In genomic region chr3:72976602-72977001, GRCm38 (mm10) we compare ENCODE assay signal across 26 mouse cellular contexts. TPM values are rescaled to one million over a fixed set of nuclear protein-coding genes. Genes with fewer than 3 reads are reported as not detected.
A peak's percentile ranks its signal among the peaks of the same experiment; 100 is the strongest.
DNase-seq lines count a peak whose midpoint lies in the region; ATAC-seq lines count a peak whose summit lies in the region.
"Had no signal": no experiment of that assay in that cellular context is flagged by ENCODE, and none has a peak within 500 bp of the region (broad histone marks: within the 10 kb centered on the region; RNA-seq: fewer than 3 reads in every experiment).

No protein-coding gene starts in this region.

- H3K36me3 ChIP-seq in midbrain, embryonic 11.5 days (ENCODE audit: control insufficient read depth, insufficient read depth, low read length): no peaks in the 10 kb centered on the region
- no peaks in the 10 kb centered on the region for H3K36me3 ChIP-seq in kidney, embryonic 15.5 days
- H3K36me3 ChIP-seq: embryonic facial prominence, embryonic 15.5 days had no signal

- H3K4me1 ChIP-seq in midbrain, embryonic 11.5 days (ENCODE audit: control insufficient read depth, insufficient read depth, low read length): no peaks in the 10 kb centered on the region
- H3K4me1 ChIP-seq in kidney, embryonic 15.5 days: no peaks in the 10 kb centered on the region
- H3K4me1 ChIP-seq: embryonic facial prominence, embryonic 15.5 days; megakaryocyte, embryonic 14.5 days had no signal

- 64% methylated on average over 3 of the region's 3 CpGs for WGBS in midbrain, embryonic 11.5 days
- WGBS in kidney, embryonic 15.5 days: 19% methylated on average over 3 of the region's 3 CpGs

- DNase-seq in embryo, embryonic 10.5 days (ENCODE audit: low spot score): peak; percentile 1
- no peak for DNase-seq in embryo, embryonic 10 days (ENCODE audit: low spot score)
- DNase-seq in urinary bladder, postnatal 14 days (ENCODE audit: low spot score): peak; percentile 3
- DNase-seq in urinary bladder, postnatal 4 days (ENCODE audit: low spot score in 2 of 2): no peak
- DNase-seq in spleen, postnatal 14 days (ENCODE audit: low spot score in 2 of 2): no peak
- no peak for DNase-seq in midbrain, embryonic 11.5 days (ENCODE audit: low spot score, missing footprints)
- DNase-seq: cerebellum, adult 8-10 months; layer of hippocampus, postnatal 36 days; liver; liver, postnatal 0 days; thymus, postnatal 36 days had no signal

- ATAC-seq in hematopoietic stem cell, adult 5-6 weeks (replicated peaks in 1 of 2; ENCODE audit: insufficient read depth in 1 of 2, low FRiP score in 2 of 2, low TSS enrichment in 1 of 2, low read depth in 1 of 2, poor library complexity in 2 of 2, severe bottlenecking in 2 of 2): peak; percentile 62 to 68
- ATAC-seq in midbrain, embryonic 11.5 days (ENCODE audit: low FRiP score): no peak
- no peak for ATAC-seq in kidney, embryonic 15.5 days (replicated peaks; ENCODE audit: low FRiP score)
- ATAC-seq: forebrain, embryonic 16.5 days; inflammation-experienced regulatory T-cells, adult 6 months; liver, postnatal 0 days had no signal

- H3K27ac ChIP-seq in midbrain, embryonic 11.5 days (ENCODE audit: low read depth, low read length): no peak overlapping the region
- no peak overlapping the region for H3K27ac ChIP-seq in kidney, embryonic 15.5 days
- H3K27ac ChIP-seq: embryonic facial prominence, embryonic 15.5 days; layer of hippocampus, adult 2 months had no signal

- H3K4me3 ChIP-seq in midbrain, embryonic 11.5 days (ENCODE audit: low read depth, low read length): no peak overlapping the region
- H3K4me3 ChIP-seq in kidney, embryonic 15.5 days (replicated peaks): no peak overlapping the region
- H3K4me3 ChIP-seq: embryonic facial prominence, embryonic 15.5 days; layer of hippocampus, adult 2 months; megakaryocyte, embryonic 14.5 days had no signal

- H3K9me3 ChIP-seq in midbrain, embryonic 11.5 days (ENCODE audit: control insufficient read depth, low read length): no peaks in the 10 kb centered on the region
- no peaks in the 10 kb centered on the region for H3K9me3 ChIP-seq in kidney, embryonic 15.5 days (replicated peaks)
- H3K9me3 ChIP-seq: embryonic facial prominence, embryonic 15.5 days; megakaryocyte, embryonic 14.5 days had no signal

- H3K4me2 ChIP-seq in midbrain, embryonic 11.5 days: no peak overlapping the region
- no peak overlapping the region for H3K4me2 ChIP-seq in kidney, embryonic 15.5 days
- H3K4me2 ChIP-seq: embryonic facial prominence, embryonic 15.5 days had no signal

- no peak overlapping the region for H3K9ac ChIP-seq in midbrain, embryonic 11.5 days (ENCODE audit: low read length)
- no peak overlapping the region for H3K9ac ChIP-seq in kidney, embryonic 15.5 days
- H3K9ac ChIP-seq: embryonic facial prominence, embryonic 15.5 days; liver, postnatal 0 days had no signal

- H3K27me3 ChIP-seq in midbrain, embryonic 11.5 days (ENCODE audit: control insufficient read depth, insufficient read depth, low read length): no peaks in the 10 kb centered on the region
- H3K27me3 ChIP-seq in kidney, embryonic 15.5 days: no peaks in the 10 kb centered on the region
- H3K27me3 ChIP-seq: CH12.LX; embryonic facial prominence, embryonic 15.5 days; megakaryocyte, embryonic 14.5 days had no signal

RNA-seq across cellular contexts. Expression of gene Sis, which starts 8.9 kb away (rescaled TPM):
- 0.05 TPM in 1 of 2 replicates, not detected in the other for total RNA-seq in hematopoietic stem cell, adult 5-6 weeks (2017)
- not detected in 2 replicates for polyA plus RNA-seq in midbrain, embryonic 11.5 days (2014; fragmentation: Nextera tagmentation; extraction: Ambion mirVana)
- not detected in 2 replicates for polyA plus RNA-seq in kidney, embryonic 15.5 days (2015; fragmentation: Nextera tagmentation; extraction: Ambion mirVana)
- total RNA-seq: common myeloid progenitor, adult 5-6 weeks; gastrocnemius, postnatal 4 days; layer of hippocampus, adult 2 months; midbrain, postnatal 0 days; neutrophil, adult 5-6 weeks had no signal
- polyA plus RNA-seq: embryonic facial prominence, embryonic 15.5 days; forebrain, embryonic 16.5 days; heart, postnatal 0 days; hindbrain, embryonic 11.5 days; kidney, embryonic 16.5 days; liver, postnatal 0 days had no signal

Comparison
In these comparisons a context has a peak if more than half of its experiments do, and no peak if none do; other contexts are left out.
1. DNase-seq: peak in embryo, embryonic 10.5 days (single experiment) and urinary bladder, postnatal 14 days (single experiment); none in embryo, embryonic 10 days (single experiment), urinary bladder, postnatal 4 days (0 of 2), spleen, postnatal 14 days (0 of 2) and midbrain, embryonic 11.5 days (single experiment).
2. ATAC-seq: peak in hematopoietic stem cell, adult 5-6 weeks (2 of 2); none in midbrain, embryonic 11.5 days (single experiment) and kidney, embryonic 15.5 days (single experiment).